Mouse (Mus musculus) layer of hippocampus, postnatal 10 days (tissue): ENCODE data around the gene Rap1gds1. TPM values are rescaled to one million over a fixed set of nuclear protein-coding genes. Genes with fewer than 3 reads are reported as not detected.
A peak's percentile ranks its signal among the peaks of the same experiment; 100 is the strongest.

Experiments used
- DNase-seq, 2 experiments: peaks; one replicate each; pipeline ENCODE4 v3.0.0; 2021; ENCODE audit warnings: low spot score in 2 of 2
- long read RNA-seq: library from polyadenylated mRNA; stranded (forward); transcript quantifications from one replicate; pipeline ENCODE4 v2.0.0, GENCODE M21; 2023
- total RNA-seq, 2 experiments: library from RNA; stranded (reverse); gene quantifications; 2 replicates each; pipeline ENCODE4 v1.2.3; 2021

Rap1gds1 gene
- total RNA-seq = 100 to 1,000 TPM; 223 to 233 TPM
- long read RNA-seq, transcript Rap1gds1-201 (14 exons, 3,383 nt) = major isoform, 68 of 123 reads
- long read RNA-seq, transcript Rap1gds1-202 (15 exons, 3,669 nt) = minor isoform, 19 of 123 reads
- long read RNA-seq, partial matches to known transcripts = 12 of 123 reads
- long read RNA-seq, other reads (novel, unspliced or antisense) = 23 of 123 reads

DNA sequence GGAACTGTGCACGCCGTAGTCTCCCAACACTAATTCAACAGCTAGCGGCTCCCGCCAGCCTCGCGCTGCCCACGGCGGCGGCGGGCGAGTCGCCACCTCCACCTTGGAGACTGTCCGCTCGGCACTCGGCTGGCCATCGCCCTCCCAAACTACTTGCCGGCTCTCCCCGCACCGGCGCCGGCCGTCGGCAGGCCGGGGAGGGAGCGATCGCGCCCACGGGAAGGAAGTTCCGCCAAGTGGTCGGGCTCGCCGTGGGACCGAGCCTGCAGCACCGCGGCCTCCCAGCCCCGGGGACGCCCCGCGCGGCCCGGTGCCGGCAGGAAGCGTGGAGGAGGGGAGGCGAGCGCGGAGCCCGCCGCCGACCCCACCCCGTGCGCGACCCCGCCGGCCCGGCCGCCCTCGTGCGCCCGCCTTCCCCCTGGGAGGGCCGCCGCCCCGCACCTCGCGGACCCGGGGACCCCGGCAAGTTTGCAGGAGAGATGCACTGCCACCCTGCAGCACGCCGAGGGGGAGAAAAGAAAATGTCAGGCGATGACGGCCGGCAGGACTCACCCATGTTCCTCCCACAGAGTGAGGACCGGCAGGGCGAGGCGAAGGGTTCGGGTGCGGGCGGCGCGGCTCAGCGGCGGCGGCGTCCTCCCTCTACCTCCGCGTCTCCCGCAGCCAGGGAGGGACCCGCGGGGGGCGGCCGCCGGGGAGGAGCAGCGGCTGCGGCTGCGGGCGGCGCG is at the start of gene Rap1gds1:
TSS of gene Rap1gds1 (minus strand) at position 718 of the 728 bp plus-strand sequence.
- DNase-seq = peak; percentile 68 to 77

GRCm38 (mm10) chr3:139118446-139118845 is 43.4 kb upstream of the Rap1gds1 start:
- no peak for DNase-seq

GRCm38 (mm10) chr3:139116733-139117337 is 41.8 kb upstream of the Rap1gds1 start:
- no peak for DNase-seq

- no peak for DNase-seq
These were observed 37.5 kb upstream of the Rap1gds1 start for GRCm38 (mm10) chr3:139112335-139112973.

GRCm38 (mm10) chr3:139111877-139112276 is 36.9 kb upstream of the Rap1gds1 start:
- no peak for DNase-seq

DNA sequence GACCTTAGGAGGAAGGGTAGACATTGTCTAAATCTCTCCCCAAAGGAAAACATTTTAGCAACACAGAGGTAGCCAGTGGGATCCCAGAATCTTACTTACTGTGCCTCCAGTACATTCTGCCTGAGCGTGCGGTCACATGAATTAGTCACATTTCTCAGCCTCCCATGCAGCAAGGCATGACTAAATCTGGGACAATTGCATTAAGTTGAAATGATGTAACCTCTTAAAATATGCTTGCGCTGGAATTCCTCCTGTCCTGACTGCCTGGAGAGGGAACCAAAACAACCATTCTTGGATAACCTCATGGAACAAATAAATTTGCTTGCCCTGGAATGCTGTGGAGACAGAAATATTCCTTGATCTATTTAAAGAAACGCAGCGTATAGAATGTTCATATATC is 33.2 kb upstream of the Rap1gds1 start:
- no peak for DNase-seq

GRCm38 (mm10) chr3:139103914-139104313 is 28.9 kb upstream of the Rap1gds1 start:
- peak in 1 of 2 experiments; percentile 11 for DNase-seq

GRCm38 (mm10) chr3:139103346-139103745 is 28.3 kb upstream of the Rap1gds1 start:
- DNase-seq = no peak

GRCm38 (mm10) chr3:139101941-139102340 is 26.9 kb upstream of the Rap1gds1 start:
- DNase-seq = no peak

GRCm38 (mm10) chr3:139099284-139099683 is 24.3 kb upstream of the Rap1gds1 start:
- DNase-seq = no peak

DNA sequence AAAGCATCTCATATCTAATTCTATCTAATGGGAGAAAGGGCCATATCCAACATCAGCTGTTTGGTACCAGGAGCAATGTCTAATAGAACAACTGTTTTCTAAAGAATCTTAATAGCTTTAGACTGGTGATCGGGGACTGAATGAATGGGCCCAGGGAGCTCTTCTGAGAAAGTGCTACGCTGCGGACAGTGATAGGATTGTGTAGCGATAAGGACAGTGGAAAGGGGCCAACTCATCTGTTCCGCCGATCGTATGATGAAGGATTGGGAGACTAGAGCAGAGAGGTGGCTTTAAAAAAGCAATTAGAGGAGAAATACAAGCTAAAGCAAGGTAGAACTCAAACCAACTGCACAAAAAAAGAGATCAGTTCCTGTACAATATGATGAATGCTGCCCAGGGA is 20.9 kb upstream of the Rap1gds1 start:
- DNase-seq = no peak

GRCm38 (mm10) chr3:139088526-139088925 is 13.5 kb upstream of the Rap1gds1 start:
- no peak for DNase-seq

DNA sequence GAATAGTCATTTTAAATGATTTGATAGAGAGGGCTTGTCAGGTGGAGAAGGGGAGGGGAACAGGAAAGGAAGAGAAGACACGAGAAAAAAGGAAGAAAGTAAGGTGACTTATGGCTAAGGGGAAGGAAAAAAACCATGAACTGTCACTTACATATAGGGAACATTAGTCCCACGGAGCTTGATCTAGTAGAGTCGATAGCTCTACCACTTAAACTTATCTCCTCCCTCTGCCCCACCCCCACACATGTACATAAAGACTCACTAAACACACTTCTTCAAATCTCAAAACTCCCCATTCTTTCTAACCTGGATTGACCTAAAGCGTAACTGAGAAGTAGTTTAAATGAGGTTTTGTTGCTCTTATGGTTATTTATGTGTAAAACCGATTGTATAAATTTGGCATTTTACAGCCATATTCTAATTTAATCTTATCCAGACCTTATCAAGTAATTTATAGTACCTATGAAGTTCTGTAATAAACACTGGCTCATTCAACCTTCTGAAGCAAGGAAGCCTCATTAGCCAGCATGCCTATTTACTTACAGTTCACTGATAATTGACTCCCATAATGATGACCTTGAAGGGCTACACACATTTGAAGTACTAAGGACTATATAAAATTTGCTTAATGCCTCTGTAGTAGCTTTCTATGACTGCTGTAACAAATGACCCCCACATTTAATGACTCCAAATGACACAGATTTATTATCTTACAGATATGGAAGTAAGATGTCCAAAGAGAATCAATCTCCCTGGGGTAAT is 9.0 kb upstream of the Rap1gds1 start:
- DNase-seq = no peak

GRCm38 (mm10) chr3:139079831-139080230 is 4.8 kb upstream of the Rap1gds1 start:
- DNase-seq = no peak

DNA sequence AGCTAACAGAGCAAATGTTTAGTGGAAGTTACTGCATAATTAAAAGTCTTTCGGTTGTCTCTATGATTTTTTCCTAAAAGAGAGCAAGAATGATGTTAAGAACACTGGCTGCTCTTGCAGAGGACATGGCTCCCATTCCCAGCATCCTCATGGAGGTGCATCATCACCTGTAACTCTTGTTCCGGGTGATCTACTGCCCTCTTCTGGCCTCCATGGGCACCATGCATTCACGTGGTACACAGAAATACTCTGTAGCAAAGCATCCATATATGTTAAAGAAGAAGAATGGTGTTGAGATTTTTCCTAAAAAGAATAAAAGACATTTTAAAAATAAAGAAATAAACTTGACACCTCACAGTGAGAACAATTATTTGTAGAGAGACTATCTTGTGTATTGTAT is 3.0 kb upstream of the Rap1gds1 start:
- no peak for DNase-seq

DNA sequence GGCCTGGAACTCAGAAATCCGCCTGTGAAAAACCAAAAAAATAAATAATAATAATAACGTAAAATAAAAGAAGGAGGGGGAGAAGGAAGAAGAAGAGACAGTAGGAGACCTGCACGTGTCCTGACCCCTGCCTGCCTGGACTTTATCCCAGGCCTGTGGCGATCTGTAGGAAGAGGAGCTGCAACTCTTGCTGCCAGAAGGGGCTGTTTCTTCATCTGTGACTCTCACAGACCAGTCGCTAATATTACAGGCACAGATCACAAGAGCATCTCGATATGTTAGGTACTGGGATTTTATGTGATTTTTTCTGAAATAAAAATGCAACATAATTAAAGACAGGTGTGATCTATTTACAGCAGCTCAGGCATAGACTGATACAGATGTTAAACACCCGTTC is 1.1 kb upstream of the Rap1gds1 start:
- DNase-seq = peak in 1 of 2 experiments; percentile 12

DNA sequence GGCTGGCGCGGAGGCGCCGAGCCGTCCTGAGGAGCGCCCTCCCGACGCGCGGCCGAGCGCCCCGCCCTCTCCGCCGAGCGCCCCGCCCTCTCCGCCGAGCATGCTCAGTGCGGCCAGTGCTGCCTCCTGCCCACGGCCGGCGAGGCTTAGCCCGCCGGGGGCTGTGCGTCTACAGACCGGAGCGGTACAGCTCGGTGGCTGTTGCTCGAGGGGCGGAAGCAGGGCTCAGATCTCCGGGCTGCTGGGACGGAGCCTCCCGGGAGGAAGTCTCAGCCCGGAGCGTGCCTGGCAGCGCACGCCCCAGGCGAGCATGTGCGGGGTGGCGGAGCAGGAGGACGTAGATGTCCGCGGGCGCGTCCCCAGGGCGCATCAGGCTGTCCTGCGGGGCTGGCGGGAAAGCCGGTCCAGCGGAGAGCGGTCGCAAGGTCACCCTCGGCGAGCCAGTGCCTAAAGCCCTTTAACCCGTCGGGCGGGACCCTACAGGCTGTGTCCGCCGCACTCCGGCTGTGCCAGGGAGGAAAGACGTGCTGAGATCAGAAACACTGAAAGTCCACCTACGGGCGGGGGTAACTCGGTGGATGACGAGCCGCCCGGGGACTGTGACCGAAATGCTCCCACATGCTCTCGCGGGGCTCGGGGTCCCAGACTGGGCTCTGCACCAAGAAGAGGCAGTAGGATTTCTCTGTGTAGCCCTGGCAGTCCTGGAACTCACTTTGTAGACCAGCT is 495 bp upstream of the Rap1gds1 start:
- DNase-seq = peak; percentile 85 to 91

GRCm38 (mm10) chr3:139073801-139074483 is 1.1 kb downstream of the Rap1gds1 start:
- no peak for DNase-seq

DNA sequence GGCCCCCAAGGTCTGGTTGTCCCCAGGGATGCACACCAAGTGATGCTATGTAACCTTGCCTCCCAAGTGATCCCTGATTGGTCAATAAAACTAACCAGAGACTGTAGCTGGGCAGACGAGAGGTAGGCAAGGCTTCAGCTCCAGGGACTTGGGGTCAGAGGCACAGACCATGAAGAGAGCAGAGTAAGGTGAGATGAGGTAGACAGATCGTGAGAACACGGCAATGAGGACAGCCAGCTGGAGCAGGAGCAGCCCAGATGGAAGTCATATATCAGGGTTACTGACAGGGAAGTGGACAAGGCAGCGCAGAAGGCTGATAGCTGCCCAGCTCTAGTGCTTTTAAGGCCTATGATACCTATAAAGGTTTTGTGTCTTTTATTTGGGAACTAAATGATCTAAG is 5.5 kb downstream of the Rap1gds1 start:
- no peak for DNase-seq

GRCm38 (mm10) chr3:139064076-139064475 is 10.9 kb downstream of the Rap1gds1 start:
- DNase-seq = no peak
